Mouse (Mus musculus) brain, embryonic 18.5 days (tissue): Measurements from ENCODE around the gene Eml3.
"Not testable (repeated sequence)": the region's sequence is repeated elsewhere in the genome, so short reads cannot be mapped to it uniquely, and the experiment has no call there.

Experiments used
- DNase-seq: peaks from one replicate; pipeline ENCODE4 v3.0.0-alpha.2; 2012; ENCODE audit warnings: low read depth, low spot score

The Eml3 gene

GRCm38 (mm10) chr19:8929224-8930088 lies at the start of gene Eml3, which contains the start of gene Rom1:
Gene Eml3, plus strand, starts transcription at chr19:8929552.
Gene Rom1, minus strand, starts transcription at chr19:8929356.
- DNase-seq: no peak

GRCm38 (mm10) chr19:8880311-8881033 lies 48.9 kb upstream of the Eml3 start, which contains the start of gene Uqcc3:
Gene Uqcc3, minus strand, starts transcription at chr19:8880923.
- DNase-seq: peak; percentile 74

- no peak for DNase-seq
These were observed 48.3 kb upstream of the Eml3 start for GRCm38 (mm10) chr19:8881034-8881392.

- no peak for DNase-seq
These were observed 45.7 kb upstream of the Eml3 start, which contains the start of the genes Lbhd1 and Gm49403 for GRCm38 (mm10) chr19:8883616-8884015. Gene Lbhd1, plus strand, starts transcription at chr19:8883732. Gene Gm49403, plus strand, starts transcription at chr19:8883930.

- no peak for DNase-seq
These were observed 42.3 kb upstream of the Eml3 start for GRCm38 (mm10) chr19:8886916-8887584.

- no peak for DNase-seq
These were observed 41.5 kb upstream of the Eml3 start for GRCm38 (mm10) chr19:8887585-8888463.

- peak; percentile 93 for DNase-seq
These were observed 40.6 kb upstream of the Eml3 start, which contains the start of the genes 1810009A15Rik and Gm49416 for GRCm38 (mm10) chr19:8888511-8889385. Gene 1810009A15Rik, plus strand, starts transcription at chr19:8888853. Gene Gm49416, plus strand, starts transcription at chr19:8888926.

- DNase-seq: peak; percentile 68
These were observed 36.3 kb upstream of the Eml3 start, which contains the start of gene Ints5 for GRCm38 (mm10) chr19:8892829-8893766. Gene Ints5, plus strand, starts transcription at chr19:8893005.

- no peak for DNase-seq
These were observed 33.9 kb upstream of the Eml3 start for GRCm38 (mm10) chr19:8895397-8895960.

- not testable (repeated sequence) for DNase-seq
These were observed 33.1 kb upstream of the Eml3 start for GRCm38 (mm10) chr19:8896231-8896630.

- DNase-seq: not testable (repeated sequence)
These were observed 32.0 kb upstream of the Eml3 start for GRCm38 (mm10) chr19:8897211-8897864.

GRCm38 (mm10) chr19:8897865-8898495 lies 31.4 kb upstream of the Eml3 start, which contains the start of gene Ganab:
Gene Ganab, plus strand, starts transcription at chr19:8898071.
- DNase-seq: peak; percentile 90

GRCm38 (mm10) chr19:8898576-8898975 lies 30.8 kb upstream of the Eml3 start:
- DNase-seq: no peak

GRCm38 (mm10) chr19:8899079-8899478 lies 30.3 kb upstream of the Eml3 start:
- no peak for DNase-seq

- no peak for DNase-seq
These were observed 25.9 kb upstream of the Eml3 start for GRCm38 (mm10) chr19:8903412-8903811.

GRCm38 (mm10) chr19:8908531-8908930 lies 20.8 kb upstream of the Eml3 start:
- DNase-seq: no peak

- DNase-seq: no peak
These were observed 17.5 kb upstream of the Eml3 start for GRCm38 (mm10) chr19:8911810-8912209.
